Mouse (Mus musculus) ES-E14 (cell line): ENCODE data around the gene Ctnna3. TPM values are rescaled to one million over a fixed set of nuclear protein-coding genes. Genes with fewer than 3 reads are reported as not detected.

Experiments
- DNase-seq: peaks from one replicate; pipeline ENCODE4 v3.0.0-alpha.2; 2013; ENCODE audit warnings: low read depth, low spot score
- H3K27ac ChIP-seq: 2 replicates; pipeline ENCODE4 v1.5.1; 2012; ENCODE audit warnings: low read depth, mild to moderate bottlenecking, low read length, moderate library complexity, mixed read lengths; ENCODE audit not compliant: poor library complexity, insufficient read depth, severe bottlenecking
- H3K36me3 ChIP-seq: 2 replicates; pipeline ENCODE4 v1.6.1; 2012; ENCODE audit warnings: mild to moderate bottlenecking, low read length, moderate library complexity, mixed read lengths; ENCODE audit not compliant: control insufficient read depth, poor library complexity, insufficient read depth, severe bottlenecking
- H3K4me1 ChIP-seq, 2 experiments: fragments of 150-350 bp in 1 of 2; sonication (generic) in 1 of 2; 2 replicates each; pipeline ENCODE4 v1.6.1; 2012; ENCODE audit warnings: low read length in 2 of 2, mild to moderate bottlenecking in 1 of 2, mixed read lengths in 1 of 2; ENCODE audit not compliant: control insufficient read depth in 2 of 2, insufficient read depth in 2 of 2, poor library complexity in 1 of 2
- H3K4me3 ChIP-seq, 2 experiments: fragments of 150-350 bp in 1 of 2; sonication (generic) in 1 of 2; 2 replicates each; pipeline ENCODE4 v1.5.1; 2012; ENCODE audit warnings: low read length in 2 of 2, low read depth in 1 of 2, mild to moderate bottlenecking in 1 of 2, mixed read lengths in 1 of 2; ENCODE audit not compliant: insufficient read depth in 1 of 2, poor library complexity in 1 of 2, severe bottlenecking in 1 of 2
- H3K9ac ChIP-seq: 2 replicates; pipeline ENCODE4 v1.6.1; 2012; ENCODE audit warnings: low read depth, mild to moderate bottlenecking, low read length, mixed read lengths; ENCODE audit not compliant: poor library complexity, insufficient read depth, severe bottlenecking
- H3K9me3 ChIP-seq: fragments of 150-350 bp; sonication (generic); 2 replicates; pipeline ENCODE4 v1.6.1; 2012; ENCODE audit warnings: low read depth, mild to moderate bottlenecking, low read length; ENCODE audit not compliant: control insufficient read depth, insufficient read depth
- CHD2 ChIP-seq: IDR thresholded peaks from 2 replicates; pipeline ENCODE4 v1.6.1; 2014; ENCODE audit warnings: mild to moderate bottlenecking, low read depth, low read length, inconsistent platforms
- HCFC1 ChIP-seq: IDR thresholded peaks from 2 replicates; pipeline ENCODE4 v1.6.1; 2012; ENCODE audit warnings: low read length, inconsistent platforms, borderline replicate concordance; ENCODE audit not compliant: insufficient read depth
- MAFK ChIP-seq: IDR thresholded peaks from 2 replicates; pipeline ENCODE4 v1.6.1; 2014; ENCODE audit warnings: mild to moderate bottlenecking, low read depth, low read length, inconsistent platforms; ENCODE audit not compliant: insufficient read depth
- ZC3H11A ChIP-seq: IDR thresholded peaks from 2 replicates; pipeline ENCODE4 v1.6.1; 2012; ENCODE audit warnings: low read depth, mild to moderate bottlenecking, inconsistent platforms, low read length, borderline replicate concordance
- ZNF384 ChIP-seq: IDR thresholded peaks from 2 replicates; pipeline ENCODE4 v1.6.1; 2012; ENCODE audit warnings: low read depth, low read length, inconsistent platforms
- in situ Hi-C, 2 experiments: fragments of 600-800 bp; cut with MboI; formaldehyde crosslinking; loops; one replicate each; pipeline ENCODE4 v1.15.1; 2025; ENCODE audit warnings: low sequenced_read_pairs in 2 of 2, inconsistent platforms in 1 of 2; ENCODE audit not compliant: unreplicated experiment in 2 of 2
- total RNA-seq: library from RNA; depleted of rRNA; stranded (reverse); fragments of 300-350 nt; gene quantifications from 2 replicates; pipeline ENCODE4 v1.2.3, GENCODE M21; 2012

Gene Ctnna3
- total RNA-seq, 1 experiment, result not detected

DNA sequence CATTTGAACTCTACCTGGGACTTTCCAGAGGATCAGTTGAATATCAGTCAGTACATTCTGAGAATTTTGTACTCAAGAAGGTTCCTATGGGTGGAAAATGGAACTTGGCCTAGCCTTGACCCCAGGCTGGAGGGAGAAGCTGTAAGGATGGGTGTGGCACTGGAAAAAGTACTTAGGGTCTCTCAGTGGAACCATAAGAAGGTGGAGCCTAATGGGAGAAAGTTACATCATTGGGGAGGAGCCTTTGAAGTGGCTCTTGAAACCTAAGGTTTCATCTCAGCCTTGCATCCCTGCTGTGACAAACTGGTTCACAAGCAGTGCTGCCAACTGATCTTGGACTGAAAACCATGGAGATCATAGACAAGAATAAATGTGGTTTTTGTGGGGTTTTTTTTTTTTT is 1318.8 kb downstream of the Ctnna3 start:
- Histone ChIP-seq H3K4me1 (no peaks in the 10 kb centered on the region), H3K36me3 (no peaks in the 10 kb centered on the region), H3K9me3 (no peaks in the 10 kb centered on the region), H3K4me3 (no peak overlapping the region), H3K27ac (no peak overlapping the region), H3K9ac (no peak overlapping the region)
- TF ChIP-seq ZNF384 (no peak), HCFC1 (no peak), ZC3H11A (no peak), CHD2 (no peak)
- DNase-seq, result no peak
- in situ Hi-C loops, result no loop called here

DNA sequence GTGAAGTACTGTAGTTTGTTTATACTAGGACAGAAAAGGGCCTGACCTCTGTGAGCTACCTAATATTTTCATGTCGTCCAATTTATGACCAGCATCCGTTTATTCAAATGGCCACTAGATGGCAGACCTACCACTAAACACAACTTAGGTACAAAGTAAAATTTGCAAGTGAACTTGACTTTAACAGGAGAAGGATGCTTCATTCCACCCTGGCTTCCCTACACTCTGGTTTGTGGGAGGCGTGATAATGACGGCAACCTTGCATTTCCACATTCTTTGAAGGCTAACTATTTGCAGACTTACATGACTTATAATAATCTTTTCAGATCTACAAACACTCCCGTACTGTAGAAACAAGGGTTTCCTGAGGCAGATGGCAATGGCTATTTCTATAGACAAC is 1320.9 kb downstream of the Ctnna3 start:
- Histone ChIP-seq H3K9ac (no peak overlapping the region), H3K9me3 (no peaks in the 10 kb centered on the region), H3K4me1 (no peaks in the 10 kb centered on the region), H3K4me3 (no peak overlapping the region), H3K36me3 (no peaks in the 10 kb centered on the region), H3K27ac (no peak overlapping the region)
- DNase-seq, result no peak
- TF ChIP-seq ZC3H11A (no peak), ZNF384 (no peak), CHD2 (no peak), HCFC1 (no peak), MAFK (no peak)
- in situ Hi-C loops, result no loop called here

DNA sequence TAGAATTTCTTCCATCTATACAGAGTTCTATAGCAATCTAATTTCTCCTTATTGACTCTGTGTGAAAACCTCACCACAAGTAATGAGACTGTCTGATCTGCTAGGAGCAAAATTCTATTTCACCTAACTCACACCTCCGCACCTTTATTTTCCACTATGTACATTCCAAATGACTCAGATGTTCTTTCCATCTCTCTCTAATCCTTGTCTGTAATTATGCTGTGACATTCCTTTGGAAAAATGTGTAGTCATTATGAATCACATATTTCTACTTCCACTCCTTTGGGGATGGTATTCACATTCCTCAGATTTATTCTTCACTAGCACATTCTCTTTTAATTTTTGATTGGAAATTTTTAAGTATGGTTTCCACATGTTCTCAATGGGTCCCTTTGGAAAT is 1406.4 kb downstream of the Ctnna3 start:
- Histone ChIP-seq H3K4me3 (no peak overlapping the region), H3K27ac (no peak overlapping the region), H3K4me1 (no peaks in the 10 kb centered on the region), H3K9ac (no peak overlapping the region), H3K36me3 (no peaks in the 10 kb centered on the region), H3K9me3 (no peaks in the 10 kb centered on the region)
- no peak for TF ChIP-seq ZC3H11A
- TF ChIP-seq CHD2, result no peak
- no peak for TF ChIP-seq MAFK
- no peak for TF ChIP-seq ZNF384
- TF ChIP-seq HCFC1, result no peak
- in situ Hi-C loops, result no loop called here
- DNase-seq, result no peak

DNA sequence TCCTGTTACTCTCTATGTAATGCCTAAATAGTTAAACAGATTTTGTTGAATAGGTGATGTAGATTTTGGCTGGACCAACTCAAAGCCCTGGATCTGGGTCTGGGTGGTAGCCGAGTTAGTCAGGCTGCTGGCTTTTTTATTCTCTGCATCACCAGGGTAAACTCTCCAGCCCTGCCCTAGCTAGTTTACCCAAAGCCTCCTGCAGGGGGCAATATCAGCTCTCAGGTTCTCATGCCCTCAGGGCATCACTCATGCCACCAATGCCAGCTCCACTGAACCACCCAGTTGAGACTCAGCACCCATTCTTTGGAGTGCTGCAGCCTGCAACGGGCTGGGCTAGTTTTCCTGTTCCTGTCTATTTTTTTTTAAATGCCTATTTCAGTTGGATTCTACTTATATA is 1431.5 kb downstream of the Ctnna3 start:
- Histone ChIP-seq H3K9ac (no peak overlapping the region), H3K36me3 (no peaks in the 10 kb centered on the region), H3K9me3 (no peaks in the 10 kb centered on the region), H3K27ac (no peak overlapping the region), H3K4me3 (no peak overlapping the region), H3K4me1 (no peaks in the 10 kb centered on the region)
- peak; percentile 35 for DNase-seq
- in situ Hi-C loops, result no loop called here
- TF ChIP-seq CHD2 (no peak), HCFC1 (no peak), ZNF384 (no peak), MAFK (no peak), ZC3H11A (no peak)

DNA sequence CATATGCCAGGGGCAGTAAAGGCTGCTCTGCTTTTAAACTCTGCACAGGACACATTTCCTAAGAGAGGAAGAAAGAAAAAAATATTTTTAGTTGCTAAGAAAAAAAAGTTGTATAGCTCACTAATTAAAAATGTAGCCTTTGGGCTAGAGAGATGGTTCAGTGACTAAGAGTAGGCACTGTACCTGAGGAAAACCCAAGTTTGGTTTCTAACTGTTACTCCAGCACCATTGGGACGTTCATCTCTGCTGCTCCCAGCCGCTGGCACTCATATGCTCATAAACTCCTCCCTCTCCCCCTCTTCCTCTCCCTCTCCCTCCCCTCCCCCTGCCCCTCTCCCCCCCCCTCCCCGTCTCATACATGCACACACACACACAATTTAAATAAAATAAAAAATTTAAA is 1441.0 kb downstream of the Ctnna3 start:
- no peaks in the 10 kb centered on the region for H3K4me1 ChIP-seq
- H3K9me3 ChIP-seq, result no peaks in the 10 kb centered on the region
- H3K9ac ChIP-seq, result no peak overlapping the region
- TF ChIP-seq HCFC1, result no peak
- in situ Hi-C loops, result no loop called here
- no peaks in the 10 kb centered on the region for H3K36me3 ChIP-seq
- no peak overlapping the region for H3K27ac ChIP-seq
- no peak overlapping the region for H3K4me3 ChIP-seq
- DNase-seq, result no peak
